Mouse (Mus musculus) left cerebral cortex, adult 18-20 months (tissue): Measurements from ENCODE around the gene Paxbp1. TPM values are rescaled to one million over a fixed set of nuclear protein-coding genes. Genes with fewer than 3 reads are reported as not detected.

Source experiments
- DNase-seq, 2 experiments: peaks; one replicate each; pipeline ENCODE4 v3.0.0; 2021 to 2022; ENCODE audit warnings: low spot score in 2 of 2, mixed read lengths in 1 of 2
- total RNA-seq, 2 experiments: library from RNA; stranded (reverse); gene quantifications; 2 replicates each; pipeline ENCODE4 v1.2.3; 2021

Gene Paxbp1
- total RNA-seq, 2 experiments from 2014 or later: 56.1 to 59.4 TPM

- DNase-seq: peak; percentile 63 to 70
These were observed 11.9 kb upstream of the Paxbp1 start for GRCm38 (mm10) chr16:91056043-91056821.

- no peak for DNase-seq
These were observed 10.8 kb upstream of the Paxbp1 start for GRCm38 (mm10) chr16:91055150-91055549.

- DNase-seq: no peak
These were observed 9.3 kb upstream of the Paxbp1 start for GRCm38 (mm10) chr16:91053599-91053998.

- peak in 1 of 2 experiments; percentile 44 for DNase-seq
These were observed 1.2 kb upstream of the Paxbp1 start for GRCm38 (mm10) chr16:91045511-91045910.

- DNase-seq: peak; percentile 34 to 36
These were observed 688 bp downstream of the Paxbp1 start for GRCm38 (mm10) chr16:91043461-91044248.

GRCm38 (mm10) chr16:91042640-91043039, 1.7 kb downstream of the Paxbp1 start:
- no peak for DNase-seq

- DNase-seq: no peak
These were observed 8.5 kb downstream of the Paxbp1 start for GRCm38 (mm10) chr16:91035866-91036265.

- no peak for DNase-seq
These were observed 13.6 kb downstream of the Paxbp1 start for GRCm38 (mm10) chr16:91030751-91031150.

GRCm38 (mm10) chr16:91029901-91030300, 14.4 kb downstream of the Paxbp1 start:
- DNase-seq: no peak

GRCm38 (mm10) chr16:91029161-91029743, 15.1 kb downstream of the Paxbp1 start:
- no peak for DNase-seq

- DNase-seq: no peak
These were observed 18.1 kb downstream of the Paxbp1 start for GRCm38 (mm10) chr16:91026290-91026689.

GRCm38 (mm10) chr16:91023384-91023783, 21.0 kb downstream of the Paxbp1 start:
- DNase-seq: no peak

- no peak for DNase-seq
These were observed 23.4 kb downstream of the Paxbp1 start for GRCm38 (mm10) chr16:91020842-91021483.

GRCm38 (mm10) chr16:91019476-91019875, 24.9 kb downstream of the Paxbp1 start:
- no peak for DNase-seq

GRCm38 (mm10) chr16:91015761-91016160, 28.6 kb downstream of the Paxbp1 start:
- DNase-seq: no peak

GRCm38 (mm10) chr16:91011847-91012246, 32.5 kb downstream of the Paxbp1 start:
- no peak for DNase-seq

GRCm38 (mm10) chr16:91011021-91011683, 33.2 kb downstream of the Paxbp1 start, which contains the start of gene Synj1:
Gene Synj1 (minus strand): TSS chr16:91011308.
- peak; percentile 90 to 95 for DNase-seq

GRCm38 (mm10) chr16:91010581-91011020, 33.7 kb downstream of the Paxbp1 start:
- no peak for DNase-seq

- no peak for DNase-seq
These were observed 34.3 kb downstream of the Paxbp1 start for GRCm38 (mm10) chr16:91009942-91010529.

- no peak for DNase-seq
These were observed 39.3 kb downstream of the Paxbp1 start for GRCm38 (mm10) chr16:91004915-91005538.
